Mouse (Mus musculus) stomach, embryonic 15.5 days (tissue): Measurements from ENCODE around the gene Dnajb3. TPM values are rescaled to one million over a fixed set of nuclear protein-coding genes. Genes with fewer than 3 reads are reported as not detected.
"Not testable (repeated sequence)": the region's sequence is repeated elsewhere in the genome, so short reads cannot be mapped to it uniquely, and the experiment has no call there.

Experiments
- ATAC-seq: fragments of 200-750 bp; cut with Nextera tagmentation; 2 replicates; pipeline ENCODE4 v1.8.0; 2017; ENCODE audit warnings: low read depth, moderate number of reproducible peaks, moderate TSS enrichment; ENCODE audit not compliant: insufficient read depth, low FRiP score
- H3K27ac ChIP-seq: fragments of 300-500 bp; sonication (generic); 2 replicates; pipeline ENCODE4 v1.5.1; 2015; ENCODE audit warnings: mild to moderate bottlenecking, inconsistent platforms
- H3K27me3 ChIP-seq: fragments of 300-500 bp; sonication (generic); replicated peaks from 2 replicates; pipeline ENCODE4 v1.6.1; 2015; ENCODE audit warnings: inconsistent platforms
- H3K36me3 ChIP-seq: fragments of 300-500 bp; sonication (generic); 2 replicates; pipeline ENCODE4 v1.6.1; 2015; ENCODE audit warnings: inconsistent platforms
- H3K4me1 ChIP-seq: fragments of 300-500 bp; sonication (generic); 2 replicates; pipeline ENCODE4 v1.6.1; 2015; ENCODE audit warnings: inconsistent platforms
- H3K4me2 ChIP-seq: fragments of 300-500 bp; sonication (generic); 2 replicates; pipeline ENCODE4 v1.6.1; 2015; ENCODE audit warnings: mild to moderate bottlenecking, inconsistent platforms
- H3K4me3 ChIP-seq: fragments of 300-500 bp; sonication (generic); replicated peaks from 2 replicates; pipeline ENCODE4 v1.5.1; 2015; ENCODE audit warnings: inconsistent platforms
- H3K9ac ChIP-seq: fragments of 300-500 bp; sonication (generic); 2 replicates; pipeline ENCODE4 v1.6.1; 2015; ENCODE audit warnings: inconsistent platforms
- H3K9me3 ChIP-seq: fragments of 300-500 bp; sonication (generic); 2 replicates; pipeline ENCODE4 v1.6.1; 2016; ENCODE audit warnings: inconsistent platforms
- WGBS: fragments of 180-500 bp; shearing (Covaris S2); methylation state at CpG from one replicate; pipeline ENCODE4 v1.1.7; 2015; 5-methylcytosine and 5-hydroxymethylcytosine counted together
- polyA plus RNA-seq: library from polyadenylated mRNA; unstranded; fragments of >200 nt; fragmentation: Nextera tagmentation; extraction: Ambion mirVana; gene quantifications from 2 replicates; pipeline ENCODE4 v1.2.1, GENCODE M21; 2015

The Dnajb3 gene
- polyA plus RNA-seq, 1 experiment from 2014 or later = 10.1 TPM

- Histone ChIP-seq H3K27ac (no peak overlapping the region), H3K4me2 (no peak overlapping the region), H3K36me3 (no peaks in the 10 kb centered on the region), H3K9ac (no peak overlapping the region), H3K4me3 (no peak overlapping the region), H3K27me3 (no peaks in the 10 kb centered on the region), H3K4me1 (no peaks in the 10 kb centered on the region), H3K9me3 (peaks cover 7% of the 10 kb centered on the region; the same call in 1 of the 2 replicates)
- 77% methylated on average over 6 of the region's 6 CpGs for WGBS
- ATAC-seq = no peak
These were observed 25.6 kb upstream of the Dnajb3 start for GRCm38 (mm10) chr1:88230981-88231802.

DNA sequence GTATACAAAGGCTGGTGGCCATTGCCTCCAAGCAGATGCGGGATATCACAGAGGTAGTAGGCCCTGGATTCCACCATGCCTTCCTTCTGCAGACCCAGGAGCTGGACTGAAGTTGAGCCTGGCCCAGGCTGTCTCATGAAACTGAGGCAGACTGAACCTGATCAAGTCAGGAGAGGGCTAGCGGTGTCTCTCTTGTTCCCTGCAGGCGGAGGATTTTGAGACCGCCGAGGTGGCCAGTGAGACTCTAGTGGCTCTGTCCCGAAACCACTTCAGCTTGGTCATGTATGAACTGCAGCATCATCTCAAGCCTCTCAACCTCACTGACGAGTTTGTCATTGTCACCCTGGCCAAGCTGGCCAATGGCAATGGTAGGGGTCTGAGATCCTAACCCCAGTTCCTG is 24.8 kb upstream of the Dnajb3 start:
- 75% methylated on average over 7 of the region's 7 CpGs for WGBS
- Histone ChIP-seq H3K4me3 (no peak overlapping the region), H3K9me3 (peaks cover 6% of the 10 kb centered on the region), H3K36me3 (no peaks in the 10 kb centered on the region), H3K4me2 (no peak overlapping the region), H3K27ac (no peak overlapping the region), H3K27me3 (no peaks in the 10 kb centered on the region), H3K4me1 (no peaks in the 10 kb centered on the region), H3K9ac (no peak overlapping the region)
- no peak for ATAC-seq

GRCm38 (mm10) chr1:88229986-88230385 is 24.4 kb upstream of the Dnajb3 start:
- H3K4me1 ChIP-seq = no peaks in the 10 kb centered on the region
- no peak overlapping the region for H3K4me2 ChIP-seq
- ATAC-seq = no peak
- no peaks in the 10 kb centered on the region for H3K27me3 ChIP-seq
- H3K9me3 ChIP-seq = peaks cover 8% of the 10 kb centered on the region
- H3K27ac ChIP-seq = no peak overlapping the region
- H3K36me3 ChIP-seq = no peaks in the 10 kb centered on the region
- WGBS = 83% methylated on average over 5 of the region's 5 CpGs
- no peak overlapping the region for H3K4me3 ChIP-seq
- no peak overlapping the region for H3K9ac ChIP-seq

GRCm38 (mm10) chr1:88229566-88229965 is 24.0 kb upstream of the Dnajb3 start:
- Histone ChIP-seq H3K4me2 (no peak overlapping the region), H3K27me3 (no peaks in the 10 kb centered on the region), H3K4me1 (no peaks in the 10 kb centered on the region), H3K4me3 (no peak overlapping the region), H3K36me3 (no peaks in the 10 kb centered on the region), H3K9me3 (peaks cover 8% of the 10 kb centered on the region), H3K9ac (no peak overlapping the region), H3K27ac (no peak overlapping the region)
- 77% methylated on average over 3 of the region's 3 CpGs for WGBS
- ATAC-seq = no peak

- H3K4me3 ChIP-seq = no peak overlapping the region
- H3K4me1 ChIP-seq = no peaks in the 10 kb centered on the region
- no peak overlapping the region for H3K27ac ChIP-seq
- H3K9ac ChIP-seq = no peak overlapping the region
- peaks cover 8% of the 10 kb centered on the region for H3K9me3 ChIP-seq
- no peak for ATAC-seq
- no peak overlapping the region for H3K4me2 ChIP-seq
- no peaks in the 10 kb centered on the region for H3K27me3 ChIP-seq
- H3K36me3 ChIP-seq = no peaks in the 10 kb centered on the region
- 72% methylated on average over 7 of the region's 7 CpGs for WGBS
These were observed 22.5 kb upstream of the Dnajb3 start for GRCm38 (mm10) chr1:88228121-88228520.

GRCm38 (mm10) chr1:88227482-88227881 is 21.9 kb upstream of the Dnajb3 start:
- no peak overlapping the region for H3K27ac ChIP-seq
- peaks cover 8% of the 10 kb centered on the region for H3K9me3 ChIP-seq
- H3K27me3 ChIP-seq = no peaks in the 10 kb centered on the region
- H3K4me3 ChIP-seq = no peak overlapping the region
- no peaks in the 10 kb centered on the region for H3K4me1 ChIP-seq
- no peak for ATAC-seq
- H3K9ac ChIP-seq = no peak overlapping the region
- no peak overlapping the region for H3K4me2 ChIP-seq
- H3K36me3 ChIP-seq = no peaks in the 10 kb centered on the region
- WGBS = 53% methylated on average over 2 of the region's 2 CpGs

GRCm38 (mm10) chr1:88226670-88227379 is 21.2 kb upstream of the Dnajb3 start, which contains the start of gene Mroh2a:
Gene Mroh2a, plus strand, starts transcription at chr1:88226986.
- 52% methylated on average over 5 of the region's 5 CpGs for WGBS

DNA sequence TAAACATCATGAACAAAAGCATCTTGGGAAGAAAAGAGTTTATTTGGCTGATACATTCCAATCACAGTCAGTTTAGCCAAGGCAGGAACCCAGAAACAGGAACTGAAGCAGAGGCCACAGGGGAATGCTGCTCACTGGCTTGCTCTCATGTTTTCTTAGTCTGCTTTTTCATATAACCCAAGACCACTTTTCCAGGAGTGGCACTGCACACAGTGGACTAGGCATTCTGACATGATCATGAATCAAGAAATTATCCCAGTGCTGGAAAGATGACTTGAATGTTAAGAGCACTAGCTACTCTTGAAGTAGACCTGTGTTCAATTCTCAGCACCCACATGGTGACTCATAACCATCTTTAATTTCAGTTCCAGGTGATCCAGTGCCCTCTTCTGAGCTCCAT is 20.2 kb upstream of the Dnajb3 start:
- Histone ChIP-seq H3K27ac (no peak overlapping the region), H3K36me3 (no peaks in the 10 kb centered on the region), H3K4me3 (no peak overlapping the region), H3K27me3 (no peaks in the 10 kb centered on the region), H3K4me2 (no peak overlapping the region), H3K9ac (no peak overlapping the region), H3K4me1 (no peaks in the 10 kb centered on the region), H3K9me3 (peaks cover 8% of the 10 kb centered on the region)
- no peak for ATAC-seq

More at GRCm38 (mm10) chr1:88226670-88227379, 21.2 kb upstream of the Dnajb3 start, which contains the start of gene Mroh2a:
- H3K27ac ChIP-seq = no peak within 1 kb of the TSS
- no peak for ATAC-seq
- H3K4me2 ChIP-seq = no peak within 1 kb of the TSS
- no peaks in the 10 kb centered on the region for H3K27me3 ChIP-seq
- no peaks in the 10 kb centered on the region for H3K36me3 ChIP-seq
- H3K4me3 ChIP-seq = no peak within 1 kb of the TSS
- no peaks in the 10 kb centered on the region for H3K4me1 ChIP-seq
- H3K9me3 ChIP-seq = peaks cover 8% of the 10 kb centered on the region
- no peak within 1 kb of the TSS for H3K9ac ChIP-seq

DNA sequence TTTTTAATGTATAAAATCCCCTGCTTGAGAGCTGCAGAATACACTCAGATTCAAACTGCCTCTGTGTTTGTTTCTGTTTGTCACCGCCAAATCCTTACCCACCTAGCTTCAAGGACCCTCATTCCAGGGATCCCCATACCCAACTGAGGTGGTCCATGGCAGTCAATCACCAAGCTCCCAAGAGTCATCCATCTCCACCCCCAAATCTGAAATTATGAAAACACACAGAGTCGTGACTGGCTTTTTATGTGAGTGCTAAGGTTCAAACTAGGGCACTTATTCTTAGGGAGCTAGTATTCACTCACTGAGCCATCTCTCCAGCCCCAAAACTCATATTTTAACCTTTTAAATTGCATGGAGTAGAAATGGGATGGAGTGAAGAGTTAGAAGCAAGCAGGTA is 19.7 kb upstream of the Dnajb3 start:
- H3K36me3 ChIP-seq, H3K4me2 ChIP-seq, H3K27ac ChIP-seq, H3K4me1 ChIP-seq, H3K9me3 ChIP-seq, H3K9ac ChIP-seq, H3K4me3 ChIP-seq, ATAC-seq, H3K27me3 ChIP-seq: not testable (repeated sequence)
- WGBS = 31% methylated on average over 2 of the region's 2 CpGs

- ATAC-seq = no peak
- no peak overlapping the region for H3K9ac ChIP-seq
- WGBS = 61% methylated on average over 2 of the region's 2 CpGs
These were observed 18.6 kb upstream of the Dnajb3 start for GRCm38 (mm10) chr1:88224029-88224776.

GRCm38 (mm10) chr1:88223591-88223990 is 18.0 kb upstream of the Dnajb3 start:
- Histone ChIP-seq H3K4me3 (no peak overlapping the region), H3K27ac (no peak overlapping the region), H3K4me1 (no peaks in the 10 kb centered on the region), H3K9me3 (peaks cover 8% of the 10 kb centered on the region), H3K4me2 (no peak overlapping the region), H3K27me3 (no peaks in the 10 kb centered on the region), H3K9ac (no peak overlapping the region), H3K36me3 (no peaks in the 10 kb centered on the region)
- WGBS = 46% methylated on average over 1 of the region's 1 CpGs
- ATAC-seq = no peak

More at GRCm38 (mm10) chr1:88224029-88224776, 18.6 kb upstream of the Dnajb3 start:
- Histone ChIP-seq H3K4me2 (no peak overlapping the region), H3K9me3 (peaks cover 8% of the 10 kb centered on the region), H3K27ac (no peak overlapping the region), H3K27me3 (no peaks in the 10 kb centered on the region), H3K36me3 (no peaks in the 10 kb centered on the region), H3K4me1 (no peaks in the 10 kb centered on the region), H3K4me3 (no peak overlapping the region)
